Mouse (Mus musculus) spleen, adult 2 months (tissue): Measurements from ENCODE around the gene Unk.

Source experiments
- CTCF ChIP-seq: fragments of 200-500 bp; IDR thresholded peaks from 2 replicates; pipeline ENCODE4 v1.5.1; 2011; ENCODE audit warnings: mild to moderate bottlenecking, inconsistent platforms; ENCODE audit not compliant: insufficient read depth, insufficient read length, insufficient replicate concordance; ENCODE audit errors: extremely low read depth
- POLR2A ChIP-seq: fragments of 200-500 bp; IDR thresholded peaks from 2 replicates; pipeline ENCODE4 v1.6.1; 2011; ENCODE audit warnings: low read depth, low read length, inconsistent platforms

DNA sequence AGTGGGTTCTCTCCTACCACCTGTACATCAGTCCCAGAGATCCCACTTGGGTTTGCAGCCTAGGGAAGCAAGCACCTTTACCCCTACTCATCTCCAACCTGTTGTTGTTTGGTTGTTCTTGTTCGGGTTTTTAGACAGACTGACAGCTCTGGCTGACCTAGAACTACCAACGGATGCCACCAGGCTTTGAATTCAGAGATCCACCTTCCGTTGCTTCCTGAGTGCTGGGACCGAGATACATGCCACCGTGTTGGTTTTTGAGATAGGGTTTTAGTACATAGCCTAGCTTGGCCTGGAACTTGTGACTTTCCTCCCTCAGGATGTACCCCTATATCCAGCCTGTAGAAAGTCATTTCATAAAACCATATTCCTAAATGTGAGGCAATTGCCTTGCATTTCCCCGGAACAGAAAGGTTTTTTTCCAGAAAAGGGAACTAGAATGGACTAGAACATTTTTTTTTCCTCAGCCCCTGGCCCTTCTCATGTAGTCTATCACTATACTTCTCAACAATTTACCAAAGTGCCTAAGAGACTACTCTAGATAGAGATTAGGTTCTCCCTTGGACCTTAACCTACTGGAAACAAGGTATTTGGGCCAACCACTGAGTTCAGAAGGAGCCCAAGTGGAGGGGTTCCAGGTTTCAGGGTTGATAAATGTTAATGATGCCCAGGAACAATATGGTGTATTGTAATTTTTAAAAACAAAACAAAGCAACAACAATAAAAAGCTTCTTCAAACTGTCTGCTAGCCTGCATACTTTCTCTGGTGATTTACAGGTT, 846 bp upstream of the Unk start:
- TF ChIP-seq CTCF = no peak
- no peak for TF ChIP-seq POLR2A
